Mouse (Mus musculus) hindbrain, embryonic 11.5 days (tissue): ENCODE measurements around the gene Igfals. TPM values are rescaled to one million over a fixed set of nuclear protein-coding genes. Genes with fewer than 3 reads are reported as not detected.

Experiments used
- ATAC-seq: fragments of 200-750 bp; cut with Nextera tagmentation; 2 replicates; pipeline ENCODE4 v1.8.0; 2017; ENCODE audit warnings: mild to moderate bottlenecking, moderate TSS enrichment, moderate library complexity; ENCODE audit not compliant: low FRiP score
- DNase-seq: peaks from one replicate; pipeline ENCODE4 v3.0.0-alpha.2; 2015; ENCODE audit warnings: low spot score
- H3K27ac ChIP-seq: fragments of 300-500 bp; sonication (generic); 2 replicates; pipeline ENCODE4 v1.5.1; 2014; ENCODE audit warnings: mild to moderate bottlenecking, low read depth, low read length
- H3K27me3 ChIP-seq: fragments of 300-500 bp; sonication (generic); 2 replicates; pipeline ENCODE4 v1.6.1; 2014; ENCODE audit warnings: mild to moderate bottlenecking, low read length, moderate library complexity, mixed read lengths; ENCODE audit not compliant: control insufficient read depth, insufficient read depth
- H3K36me3 ChIP-seq: fragments of 300-500 bp; sonication (generic); 2 replicates; pipeline ENCODE4 v1.6.1; 2014; ENCODE audit warnings: mild to moderate bottlenecking, low read length, moderate library complexity, mixed read lengths; ENCODE audit not compliant: control insufficient read depth, insufficient read depth
- H3K4me1 ChIP-seq: fragments of 300-500 bp; sonication (generic); replicated peaks from 2 replicates; pipeline ENCODE4 v1.6.1; 2014; ENCODE audit warnings: low read length, mixed read lengths; ENCODE audit not compliant: control insufficient read depth, insufficient read depth
- H3K4me2 ChIP-seq: fragments of 300-500 bp; sonication (generic); replicated peaks from 2 replicates; pipeline ENCODE4 v1.6.1; 2014; ENCODE audit warnings: mild to moderate bottlenecking, low read depth, low read length
- H3K4me3 ChIP-seq: fragments of 300-500 bp; sonication (generic); 2 replicates; pipeline ENCODE4 v1.5.1; 2014; ENCODE audit warnings: low read depth, low read length
- H3K9ac ChIP-seq: fragments of 300-500 bp; sonication (generic); 2 replicates; pipeline ENCODE4 v1.6.1; 2014; ENCODE audit warnings: low read depth, low read length
- H3K9me3 ChIP-seq: fragments of 300-500 bp; sonication (generic); 2 replicates; pipeline ENCODE4 v1.6.1; 2016; ENCODE audit warnings: low read length; ENCODE audit not compliant: control insufficient read depth
- WGBS: fragments of 180-500 bp; shearing (Covaris S2); extraction: QIAGEN DNeasy Blood & Tissue Kit; methylation state at CpG from one replicate; pipeline ENCODE4 v1.1.7; 2014; 5-methylcytosine and 5-hydroxymethylcytosine counted together
- polyA plus RNA-seq: library from polyadenylated mRNA; unstranded; fragments of >200 nt; fragmentation: Nextera tagmentation; extraction: Ambion mirVana; gene quantifications from 2 replicates; pipeline ENCODE4 v1.2.1, GENCODE M21; 2014

The Igfals gene
- polyA plus RNA-seq, 1 experiment from 2014 or later, result 0.12 TPM

DNA sequence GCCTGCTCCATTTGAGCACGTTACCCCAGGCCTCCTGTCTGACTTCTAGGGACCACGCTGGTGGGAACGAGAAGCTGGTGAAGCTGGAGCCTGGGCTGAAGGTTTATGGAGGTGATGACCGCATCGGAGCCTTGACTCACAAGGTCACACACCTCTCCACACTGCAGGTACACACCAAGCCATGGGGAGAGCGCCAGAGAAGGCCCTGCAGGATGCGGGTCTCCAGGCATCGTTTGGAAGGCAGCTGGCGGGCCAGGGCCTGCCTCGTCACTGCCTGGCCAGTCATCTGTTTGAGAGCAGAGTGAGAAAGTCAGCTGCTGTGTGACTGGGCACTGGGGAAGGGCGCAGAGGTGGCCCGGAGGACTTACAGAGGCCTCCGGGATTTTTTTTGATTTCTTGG lies 9.2 kb upstream of the Igfals start:
- H3K4me1 ChIP-seq, result no peaks in the 10 kb centered on the region
- no peak for ATAC-seq
- no peak overlapping the region for H3K4me2 ChIP-seq
- no peak overlapping the region for H3K4me3 ChIP-seq
- no peak overlapping the region for H3K27ac ChIP-seq
- H3K36me3 ChIP-seq, result no peaks in the 10 kb centered on the region
- H3K9ac ChIP-seq, result no peak overlapping the region
- H3K27me3 ChIP-seq, result peaks cover 3% of the 10 kb centered on the region; the same call in 1 of the 2 replicates
- no peak for DNase-seq
- WGBS, result 92% methylated on average over 13 of the region's 13 CpGs
- no peaks in the 10 kb centered on the region for H3K9me3 ChIP-seq

DNA sequence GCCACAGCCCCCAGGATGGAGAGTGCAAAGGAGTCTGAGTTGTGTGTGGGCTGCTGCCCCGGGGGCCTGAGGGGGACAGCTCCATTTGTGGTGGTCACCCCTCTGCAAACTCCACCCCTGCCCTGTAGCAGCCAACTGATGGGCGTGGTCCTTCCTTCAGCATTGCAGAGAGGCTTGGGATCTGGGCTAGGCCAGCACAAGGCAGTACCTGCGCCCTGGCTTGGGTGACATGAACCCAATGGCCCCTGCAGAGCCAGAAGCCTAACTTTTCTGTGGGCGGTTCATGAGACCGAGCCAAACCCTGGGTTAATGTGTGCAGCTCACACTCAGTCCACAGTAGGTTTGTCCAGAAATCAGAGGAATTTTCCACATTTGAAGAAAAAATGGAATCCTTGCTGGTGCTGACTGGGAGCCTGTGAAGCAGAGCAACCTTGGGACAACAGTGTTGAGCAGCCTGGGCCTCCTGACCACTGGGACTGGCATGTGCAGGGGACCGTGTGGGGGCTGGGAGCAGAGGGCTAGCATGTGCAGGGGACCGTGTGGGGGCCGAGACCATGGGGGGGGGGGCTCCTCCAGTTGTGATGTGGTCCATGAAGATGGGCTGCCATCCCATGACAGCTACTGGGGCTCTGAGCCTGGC lies 7.8 kb upstream of the Igfals start:
- H3K4me3 ChIP-seq, result no peak overlapping the region
- no peaks in the 10 kb centered on the region for H3K27me3 ChIP-seq
- ATAC-seq (no peak), DNase-seq (no peak)
- H3K4me2 ChIP-seq, result no peak overlapping the region
- whole genome bisulfite sequencing, result 89% methylated on average over 8 of the region's 8 CpGs
- H3K4me1 ChIP-seq, result no peaks in the 10 kb centered on the region
- no peaks in the 10 kb centered on the region for H3K36me3 ChIP-seq
- no peak overlapping the region for H3K27ac ChIP-seq
- H3K9me3 ChIP-seq, result no peaks in the 10 kb centered on the region
- no peak overlapping the region for H3K9ac ChIP-seq

DNA sequence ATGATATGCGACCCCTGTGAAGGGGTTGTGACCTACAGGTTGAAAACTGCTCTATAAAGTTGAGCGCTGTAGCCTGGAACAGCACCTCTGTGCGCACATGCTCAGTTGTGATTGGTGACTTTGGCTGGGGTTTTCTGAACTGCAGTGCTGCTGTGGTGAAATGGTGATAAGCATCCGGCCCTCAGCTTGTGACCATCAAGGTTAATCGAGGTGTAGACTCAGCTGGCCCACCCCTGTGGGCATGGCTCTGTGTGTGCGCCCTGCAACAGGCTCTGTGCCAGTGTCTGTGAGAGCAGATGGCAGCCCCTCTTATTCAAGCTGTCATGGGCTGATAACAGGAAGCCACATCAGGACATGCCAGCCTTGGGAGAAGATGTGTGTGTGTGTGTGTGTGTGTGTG lies 6.8 kb upstream of the Igfals start:
- H3K9me3 ChIP-seq, result no peaks in the 10 kb centered on the region
- no peak overlapping the region for H3K9ac ChIP-seq
- no peaks in the 10 kb centered on the region for H3K4me1 ChIP-seq
- no peaks in the 10 kb centered on the region for H3K36me3 ChIP-seq
- no peak overlapping the region for H3K27ac ChIP-seq
- WGBS, result 90% methylated on average over 6 of the region's 6 CpGs
- DNase-seq, result no peak
- H3K4me3 ChIP-seq, result no peak overlapping the region
- ATAC-seq, result no peak
- no peaks in the 10 kb centered on the region for H3K27me3 ChIP-seq
- no peak overlapping the region for H3K4me2 ChIP-seq

DNA sequence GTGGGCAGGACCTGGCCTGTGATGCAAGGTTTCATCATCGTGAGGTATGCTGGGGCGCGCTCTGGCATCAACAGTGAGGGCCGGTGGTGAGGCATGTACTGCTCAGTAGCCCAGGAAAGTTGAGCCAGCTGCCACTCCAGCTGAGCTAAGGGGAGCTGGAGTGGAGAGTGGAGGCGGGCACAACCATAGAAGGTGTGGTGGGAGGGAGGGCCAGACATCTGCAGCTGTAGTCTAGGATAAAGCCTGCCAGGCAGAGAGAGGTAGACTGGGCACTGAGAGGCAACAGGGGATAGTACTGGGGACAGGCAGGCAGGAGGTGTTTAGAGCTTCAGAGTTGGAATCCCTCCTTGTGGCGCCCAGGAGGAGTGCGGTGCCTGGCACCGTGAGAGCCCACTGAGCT lies 5.7 kb upstream of the Igfals start:
- no peak for ATAC-seq

DNA sequence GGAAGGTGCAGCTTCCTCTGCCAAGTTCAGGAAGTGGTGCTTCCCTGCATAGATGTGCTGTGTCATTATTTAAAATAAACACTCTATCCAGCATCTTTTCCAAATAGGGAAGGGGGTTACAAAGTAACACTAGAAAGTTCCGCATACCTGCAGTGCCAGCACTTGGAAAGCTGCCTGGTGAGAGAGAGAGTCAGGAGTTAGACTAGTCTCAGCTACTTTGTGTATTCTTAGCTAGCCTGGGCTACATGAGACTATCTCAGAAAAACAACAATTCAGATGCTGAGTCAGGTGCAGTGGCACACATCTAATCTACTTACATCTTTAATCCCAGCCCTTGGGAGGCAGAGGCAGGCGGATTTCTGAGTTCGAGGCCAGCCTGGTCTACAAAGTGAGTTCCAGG lies 4.0 kb upstream of the Igfals start:
- H3K36me3 ChIP-seq, result no peaks in the 10 kb centered on the region
- WGBS, result 91% methylated on average over 3 of the region's 3 CpGs

More for the DNA sequence above, 5.7 kb upstream of the Igfals start:
- DNase-seq, result no peak
- no peaks in the 10 kb centered on the region for H3K9me3 ChIP-seq
- no peaks in the 10 kb centered on the region for H3K27me3 ChIP-seq
- H3K4me1 ChIP-seq, result no peaks in the 10 kb centered on the region
- H3K4me2 ChIP-seq, result no peak overlapping the region
- H3K27ac ChIP-seq, result no peak overlapping the region
- 95% methylated on average over 8 of the region's 8 CpGs for WGBS
- H3K4me3 ChIP-seq, result no peak overlapping the region
- no peak overlapping the region for H3K9ac ChIP-seq
- H3K36me3 ChIP-seq, result no peaks in the 10 kb centered on the region

DNA sequence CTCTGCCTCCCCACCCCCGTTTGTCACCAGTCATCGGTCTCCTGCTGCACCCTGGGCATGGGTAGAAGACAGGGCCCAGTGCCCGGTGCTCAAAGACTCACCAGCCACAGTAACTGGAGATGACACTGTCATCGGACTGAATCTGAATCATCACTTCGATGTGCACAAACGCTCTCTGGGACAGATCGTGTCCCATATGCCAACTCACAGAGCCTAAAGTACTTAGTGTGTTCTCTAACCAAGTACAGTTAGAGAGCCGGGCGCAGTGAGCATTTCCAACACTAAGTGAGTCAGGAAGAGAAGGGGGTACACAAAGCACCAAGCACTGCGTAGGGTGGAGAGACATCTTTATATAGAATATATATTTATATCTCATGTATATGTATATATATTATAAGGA lies 2.1 kb downstream of the Igfals start:
- no peak for DNase-seq
- Histone ChIP-seq H3K4me1 (no peaks in the 10 kb centered on the region), H3K4me2 (no peak overlapping the region), H3K27ac (no peak overlapping the region), H3K27me3 (no peaks in the 10 kb centered on the region), H3K9me3 (no peaks in the 10 kb centered on the region), H3K36me3 (no peaks in the 10 kb centered on the region), H3K9ac (no peak overlapping the region), H3K4me3 (no peak overlapping the region)
- 89% methylated on average over 10 of the region's 10 CpGs for WGBS
- no peak for ATAC-seq

More for the DNA sequence above, 4.0 kb upstream of the Igfals start:
- DNase-seq (no peak), ATAC-seq (no peak)
- no peaks in the 10 kb centered on the region for H3K27me3 ChIP-seq
- no peak overlapping the region for H3K4me3 ChIP-seq
- no peak overlapping the region for H3K9ac ChIP-seq
- H3K4me1 ChIP-seq, result no peaks in the 10 kb centered on the region
- H3K27ac ChIP-seq, result no peak overlapping the region
- no peaks in the 10 kb centered on the region for H3K9me3 ChIP-seq
- no peak overlapping the region for H3K4me2 ChIP-seq

DNA sequence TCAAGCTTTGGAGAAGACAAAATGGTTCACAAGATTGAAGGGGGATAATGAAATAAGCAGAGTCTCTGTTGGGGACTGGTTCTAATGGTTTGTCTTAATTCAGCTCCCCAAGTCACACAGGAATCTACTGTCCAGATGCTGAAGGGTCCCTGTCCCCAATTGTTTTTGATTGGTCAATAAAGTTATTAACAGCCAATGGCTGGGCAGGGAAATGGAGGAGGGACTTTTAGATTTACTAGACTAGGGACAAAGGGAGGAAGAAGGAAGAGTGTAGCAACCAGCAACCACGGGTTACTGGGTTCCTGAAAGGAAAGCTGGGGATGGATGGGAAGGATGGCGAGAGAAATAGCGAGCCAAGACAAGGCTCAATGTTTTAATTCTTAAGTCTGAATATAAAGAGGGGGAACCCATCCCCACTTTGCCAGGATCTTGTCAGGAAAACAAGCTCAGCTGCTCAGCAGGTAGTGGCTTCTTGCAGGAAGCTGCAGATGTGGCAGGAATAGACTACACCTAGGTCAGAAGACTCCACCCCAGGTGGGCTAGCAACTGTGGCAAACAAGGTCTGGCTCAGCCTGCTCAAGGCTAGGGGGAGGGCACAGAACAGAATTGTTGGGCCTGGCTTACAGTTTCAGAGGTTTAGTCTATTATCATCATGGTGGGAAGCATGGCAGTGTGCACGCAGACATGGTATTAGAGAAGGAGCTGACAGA lies 8.1 kb downstream of the Igfals start:
- Histone ChIP-seq H3K9ac (no peak overlapping the region), H3K4me1 (no peaks in the 10 kb centered on the region), H3K36me3 (no peaks in the 10 kb centered on the region), H3K9me3 (no peaks in the 10 kb centered on the region), H3K4me2 (no peak overlapping the region), H3K27ac (no peak overlapping the region), H3K27me3 (no peaks in the 10 kb centered on the region), H3K4me3 (no peak overlapping the region)
- no peak for ATAC-seq
- DNase-seq, result no peak
- WGBS, result 51% methylated on average over 4 of the region's 4 CpGs

DNA sequence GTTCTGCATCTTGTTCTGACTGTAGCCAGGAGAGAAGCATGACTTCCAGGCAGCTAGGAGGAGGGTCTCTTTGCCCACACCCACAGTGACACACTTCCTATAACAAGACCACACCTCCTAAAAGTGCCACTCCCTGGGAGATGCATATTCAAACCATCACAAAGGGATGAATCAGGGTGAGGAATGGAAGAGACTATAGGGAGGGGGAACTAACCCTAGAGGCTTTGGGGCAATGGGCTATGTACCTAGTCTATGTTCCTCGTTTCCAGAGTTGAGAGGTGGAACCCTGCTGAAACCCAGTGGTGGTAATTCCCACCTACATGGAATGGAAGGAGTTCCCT lies 8.6 kb downstream of the Igfals start:
- H3K36me3 ChIP-seq, result no peaks in the 10 kb centered on the region
- H3K27ac ChIP-seq, result no peak overlapping the region
- 67% methylated on average over 1 of the region's 1 CpGs for WGBS
- no peak overlapping the region for H3K4me2 ChIP-seq
- no peak overlapping the region for H3K9ac ChIP-seq
- H3K4me3 ChIP-seq, result no peak overlapping the region
- H3K9me3 ChIP-seq, result no peaks in the 10 kb centered on the region
- DNase-seq (no peak), ATAC-seq (no peak)
- H3K4me1 ChIP-seq, result no peaks in the 10 kb centered on the region
- no peaks in the 10 kb centered on the region for H3K27me3 ChIP-seq

DNA sequence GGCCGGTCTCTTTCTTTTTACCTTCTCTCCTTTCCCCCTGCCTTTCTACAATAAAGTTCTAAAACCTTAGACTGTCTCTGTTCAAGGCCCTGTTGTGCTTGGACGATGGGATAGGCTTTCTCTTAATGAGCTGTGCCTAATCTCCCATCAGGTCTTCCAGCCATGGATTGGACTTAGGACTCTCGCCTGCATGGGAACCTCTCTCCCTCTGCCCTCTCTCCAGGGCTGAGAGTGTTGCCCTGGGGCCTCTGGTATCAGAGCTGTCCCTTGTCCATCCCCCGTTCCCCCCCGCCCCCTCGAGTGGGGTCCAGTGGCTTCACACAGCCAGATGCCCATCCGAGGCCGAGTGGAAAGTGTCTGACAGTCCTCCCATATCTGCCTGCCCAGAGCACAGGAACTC lies 9.2 kb downstream of the Igfals start:
- Histone ChIP-seq H3K4me3 (no peak overlapping the region), H3K27ac (no peak overlapping the region)

More for the DNA sequence above, 9.2 kb downstream of the Igfals start:
- Histone ChIP-seq H3K36me3 (no peaks in the 10 kb centered on the region), H3K9me3 (no peaks in the 10 kb centered on the region), H3K4me2 (no peak overlapping the region), H3K4me1 (no peaks in the 10 kb centered on the region), H3K27me3 (no peaks in the 10 kb centered on the region), H3K9ac (no peak overlapping the region)
- WGBS, result 76% methylated on average over 8 of the region's 8 CpGs
- no peak for ATAC-seq
- no peak for DNase-seq
